Mouse (Mus musculus) erythroblast, embryonic 14.5 days (primary cell): ENCODE results near the gene Magi1.

Experiments
- GATA1 ChIP-seq: IDR thresholded peaks from 2 replicates; pipeline ENCODE4 v1.6.1; 2012; ENCODE audit warnings: low read length, inconsistent platforms, mixed read lengths
- TAL1 ChIP-seq: IDR thresholded peaks from 3 replicates; pipeline ENCODE4 v1.6.1; 2012; ENCODE audit warnings: low read length, inconsistent platforms, mixed read lengths

DNA sequence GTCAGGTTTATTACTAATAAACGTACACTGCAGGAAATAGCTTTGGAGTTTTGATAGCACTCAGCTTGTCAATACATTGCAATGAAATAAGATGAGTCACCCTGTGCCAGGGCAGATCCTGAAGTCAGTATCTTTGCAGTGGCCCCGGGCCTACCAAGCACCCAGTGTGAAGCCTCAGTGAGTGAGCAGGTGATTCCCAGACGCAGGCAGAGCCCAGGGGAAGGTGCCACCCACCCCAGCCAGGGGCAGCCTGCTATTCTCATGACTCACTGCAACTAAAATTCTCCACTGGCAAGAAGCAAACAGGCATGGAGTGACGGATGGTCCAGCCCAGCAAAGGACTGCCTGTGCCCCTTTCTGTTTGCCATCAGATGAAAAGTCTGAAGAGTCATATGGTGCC, 347.9 kb downstream of the Magi1 start:
- no peak for TF ChIP-seq GATA1
- no peak for TF ChIP-seq TAL1
